Mouse (Mus musculus): ENCODE results near the gene H2al1h.
"Not testable (repeated sequence)": the region's sequence is repeated elsewhere in the genome, so short reads cannot be mapped to it uniquely, and the experiment has no call there.

DNA sequence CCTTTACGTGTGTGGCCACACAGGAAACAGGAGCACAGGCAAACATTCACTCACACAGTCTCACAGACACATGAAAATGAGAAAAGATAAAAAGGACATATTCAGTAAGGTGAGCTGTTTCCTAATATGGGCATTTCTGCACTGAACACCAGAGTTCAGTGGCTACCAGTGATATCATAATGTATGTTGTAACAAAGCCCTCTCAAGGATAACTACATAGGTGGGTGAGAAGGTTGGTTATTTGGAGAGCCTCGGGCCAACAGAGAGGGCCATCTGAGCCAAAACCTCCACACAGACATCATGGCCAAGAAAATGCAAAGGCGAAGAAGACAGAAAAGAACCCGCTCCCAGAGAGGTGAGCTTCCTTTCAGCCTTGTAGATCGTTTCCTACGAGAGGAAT lies 12.8 kb upstream of the H2al1h start, which contains the start of gene H2al1d:
- TF ChIP-seq CTCF (IDR thresholded peaks at IDR 0.05); POLR2A (IDR thresholded peaks at IDR 0.05; ENCODE audit: insufficient read depth, low read depth, low read length): not testable (repeated sequence)

Data from heart, adult 2 months (tissue).